Mouse (Mus musculus): Measurements from ENCODE around the gene Rdx. TPM values are rescaled to one million over a fixed set of nuclear protein-coding genes. Genes with fewer than 3 reads are reported as not detected.

Gene Rdx
- polyA plus RNA-seq, 1 experiment from 2014 or later: 172 TPM

Small RNA genes within 50 kb of the gene (microRNA-seq; reads per million reads assigned to microRNA genes)
- gene Gm27686: not detected
- not detected for gene Mir6244

Other genes with a start within 250 kb of the Rdx start
- gene Fdx1, start 83.6 kb upstream of the Rdx start, polyA plus RNA-seq (2016; fragmentation: Nextera tagmentation; extraction: Ambion mirVana): 70.3 and 96.3 TPM in 2 replicates
- gene Zc3h12c, start 121.4 kb downstream of the Rdx start, polyA plus RNA-seq (2016; fragmentation: Nextera tagmentation; extraction: Ambion mirVana): 2.5 and 2.6 TPM in 2 replicates